Mouse (Mus musculus): ENCODE measurements at regions not wholly inside any gene's neighbourhood (a gene's known extent, or its start where the extent isn't known, plus 50 kb on each side); places are given as distances from the start of the nearest gene placed in this dataset.

- TF ChIP-seq POLR2AphosphoS5 (IDR thresholded peaks at IDR 0.05; ENCODE audit: insufficient replicate concordance, low read depth, low read length) (no peak), GATA2 (IDR thresholded peaks at IDR 0.05; ENCODE audit: borderline replicate concordance, low read depth, low read length) (no peak), GATA1 (IDR thresholded peaks at IDR 0.05; ENCODE audit: borderline replicate concordance, low read length) (no peak), CTCF (IDR thresholded peaks at IDR 0.05; ENCODE audit: low read depth, low read length) (no peak), TAL1 (conservative IDR thresholded peaks at IDR 0.05; ENCODE audit: low read depth, low read length) (no peak)
- H3K9me3 ChIP-seq (replicated peaks), result peaks cover 35% of the 10 kb centered on the region
- no peaks in the 10 kb centered on the region for H3K4me1 ChIP-seq (ENCODE audit: insufficient read depth, low read depth, low read length)
- no peaks in the 10 kb centered on the region for H3K36me3 ChIP-seq (replicated peaks)
- no peak for ATAC-seq (ENCODE audit: extremely low read depth, insufficient number of reproducible peaks, low FRiP score, poor library complexity, severe bottlenecking)
- H3K27me3 ChIP-seq (ENCODE audit: insufficient read depth, low read length), result no peaks in the 10 kb centered on the region
- H3K4me3 ChIP-seq (ENCODE audit: low read depth, low read length), result no peak overlapping the region
- no peak for DNase-seq (ENCODE audit: low spot score)
Measured at GRCm38 (mm10) chr4:127819009-127819408, 151.7 kb downstream of the CK137956 start.

GRCm38 (mm10) chr4:127814631-127815030 is 156.1 kb downstream of the CK137956 start:
- no peaks in the 10 kb centered on the region for H3K36me3 ChIP-seq (replicated peaks)
- DNase-seq (ENCODE audit: low spot score) (no peak), ATAC-seq (ENCODE audit: extremely low read depth, insufficient number of reproducible peaks, low FRiP score, poor library complexity, severe bottlenecking) (no peak)
- peaks cover 37% of the 10 kb centered on the region for H3K9me3 ChIP-seq (replicated peaks)
- TF ChIP-seq CTCF (IDR thresholded peaks at IDR 0.05; ENCODE audit: low read depth, low read length) (no peak), POLR2AphosphoS5 (IDR thresholded peaks at IDR 0.05; ENCODE audit: insufficient replicate concordance, low read depth, low read length) (no peak), GATA2 (IDR thresholded peaks at IDR 0.05; ENCODE audit: borderline replicate concordance, low read depth, low read length) (no peak), GATA1 (IDR thresholded peaks at IDR 0.05; ENCODE audit: borderline replicate concordance, low read length) (no peak), TAL1 (conservative IDR thresholded peaks at IDR 0.05; ENCODE audit: low read depth, low read length) (no peak)
- no peaks in the 10 kb centered on the region for H3K4me1 ChIP-seq (ENCODE audit: insufficient read depth, low read depth, low read length)
- H3K27me3 ChIP-seq (ENCODE audit: insufficient read depth, low read length), result no peaks in the 10 kb centered on the region
- H3K4me3 ChIP-seq (ENCODE audit: low read depth, low read length), result no peak overlapping the region

GRCm38 (mm10) chr4:127812047-127812545 is 158.7 kb downstream of the CK137956 start:
- no peak for ATAC-seq (ENCODE audit: extremely low read depth, insufficient number of reproducible peaks, low FRiP score, poor library complexity, severe bottlenecking)
- H3K4me3 ChIP-seq (ENCODE audit: low read depth, low read length), result no peak overlapping the region
- no peaks in the 10 kb centered on the region for H3K4me1 ChIP-seq (ENCODE audit: insufficient read depth, low read depth, low read length)
- TF ChIP-seq CTCF (IDR thresholded peaks at IDR 0.05; ENCODE audit: low read depth, low read length) (no peak), GATA1 (IDR thresholded peaks at IDR 0.05; ENCODE audit: borderline replicate concordance, low read length) (no peak), POLR2AphosphoS5 (IDR thresholded peaks at IDR 0.05; ENCODE audit: insufficient replicate concordance, low read depth, low read length) (no peak), TAL1 (conservative IDR thresholded peaks at IDR 0.05; ENCODE audit: low read depth, low read length) (no peak), GATA2 (IDR thresholded peaks at IDR 0.05; ENCODE audit: borderline replicate concordance, low read depth, low read length) (no peak)
- peaks cover 39% of the 10 kb centered on the region for H3K9me3 ChIP-seq (replicated peaks)
- no peak for DNase-seq (ENCODE audit: low spot score)
- no peaks in the 10 kb centered on the region for H3K27me3 ChIP-seq (ENCODE audit: insufficient read depth, low read length)
- no peaks in the 10 kb centered on the region for H3K36me3 ChIP-seq (replicated peaks)

GRCm38 (mm10) chr4:127810899-127811510 is 159.7 kb downstream of the CK137956 start:
- no peak overlapping the region for H3K4me3 ChIP-seq (ENCODE audit: low read depth, low read length)
- no peaks in the 10 kb centered on the region for H3K27me3 ChIP-seq (ENCODE audit: insufficient read depth, low read length)
- DNase-seq (ENCODE audit: low spot score) (no peak), ATAC-seq (ENCODE audit: extremely low read depth, insufficient number of reproducible peaks, low FRiP score, poor library complexity, severe bottlenecking) (no peak)
- H3K9me3 ChIP-seq (replicated peaks), result peaks cover 41% of the 10 kb centered on the region
- H3K36me3 ChIP-seq (replicated peaks), result no peaks in the 10 kb centered on the region
- TF ChIP-seq CTCF (IDR thresholded peaks at IDR 0.05; ENCODE audit: low read depth, low read length) (no peak), GATA1 (IDR thresholded peaks at IDR 0.05; ENCODE audit: borderline replicate concordance, low read length) (no peak), TAL1 (conservative IDR thresholded peaks at IDR 0.05; ENCODE audit: low read depth, low read length) (no peak)
- H3K4me1 ChIP-seq (ENCODE audit: insufficient read depth, low read depth, low read length), result no peaks in the 10 kb centered on the region

GRCm38 (mm10) chr4:127809006-127809405 is 161.7 kb downstream of the CK137956 start:
- no peak overlapping the region for H3K4me3 ChIP-seq (ENCODE audit: low read depth, low read length)
- peaks cover 49% of the 10 kb centered on the region for H3K9me3 ChIP-seq (replicated peaks)
- ATAC-seq (ENCODE audit: extremely low read depth, insufficient number of reproducible peaks, low FRiP score, poor library complexity, severe bottlenecking), result no peak
- H3K4me1 ChIP-seq (ENCODE audit: insufficient read depth, low read depth, low read length), result no peaks in the 10 kb centered on the region
- no peak for DNase-seq (ENCODE audit: low spot score)
- H3K27me3 ChIP-seq (ENCODE audit: insufficient read depth, low read length), result no peaks in the 10 kb centered on the region
- no peaks in the 10 kb centered on the region for H3K36me3 ChIP-seq (replicated peaks)
- no peak for TF ChIP-seq POLR2AphosphoS5 (IDR thresholded peaks at IDR 0.05; ENCODE audit: insufficient replicate concordance, low read depth, low read length)
- TF ChIP-seq GATA2 (IDR thresholded peaks at IDR 0.05; ENCODE audit: borderline replicate concordance, low read depth, low read length), result no peak
- TF ChIP-seq TAL1 (conservative IDR thresholded peaks at IDR 0.05; ENCODE audit: low read depth, low read length), result no peak
- TF ChIP-seq GATA1 (IDR thresholded peaks at IDR 0.05; ENCODE audit: borderline replicate concordance, low read length), result no peak
- no peak for TF ChIP-seq CTCF (IDR thresholded peaks at IDR 0.05; ENCODE audit: low read depth, low read length)

- Histone ChIP-seq H3K4me1 (ENCODE audit: insufficient read depth, low read depth, low read length) (no peaks in the 10 kb centered on the region), H3K36me3 (replicated peaks) (no peaks in the 10 kb centered on the region), H3K4me3 (ENCODE audit: low read depth, low read length) (no peak overlapping the region), H3K9me3 (replicated peaks) (peaks cover 75% of the 10 kb centered on the region), H3K27me3 (ENCODE audit: insufficient read depth, low read length) (no peaks in the 10 kb centered on the region)
- no peak for TF ChIP-seq TAL1 (conservative IDR thresholded peaks at IDR 0.05; ENCODE audit: low read depth, low read length)
- TF ChIP-seq GATA2 (IDR thresholded peaks at IDR 0.05; ENCODE audit: borderline replicate concordance, low read depth, low read length), result no peak
- no peak for TF ChIP-seq GATA1 (IDR thresholded peaks at IDR 0.05; ENCODE audit: borderline replicate concordance, low read length)
- no peak for TF ChIP-seq POLR2AphosphoS5 (IDR thresholded peaks at IDR 0.05; ENCODE audit: insufficient replicate concordance, low read depth, low read length)
- TF ChIP-seq CTCF (IDR thresholded peaks at IDR 0.05; ENCODE audit: low read depth, low read length), result no peak
- DNase-seq (ENCODE audit: low spot score) (no peak), ATAC-seq (ENCODE audit: extremely low read depth, insufficient number of reproducible peaks, low FRiP score, poor library complexity, severe bottlenecking) (no peak)
Measured at GRCm38 (mm10) chr4:127789206-127789605, 181.5 kb downstream of the CK137956 start.

Data from G1E (cell line).